Mouse (Mus musculus): ENCODE measurements around the gene Tecpr2. TPM values are rescaled to one million over a fixed set of nuclear protein-coding genes. Genes with fewer than 3 reads are reported as not detected.

Gene Tecpr2
- total RNA-seq, 4 experiments from 2014 or later, result 40.1 to 46.1 (median 44.4) TPM

- no peak for DNase-seq (ENCODE audit: low spot score in 2 of 2)
Observed at GRCm38 (mm10) chr12:110977896-110978606, 89.0 kb downstream of the Tecpr2 start.

GRCm38 (mm10) chr12:110978607-110979406 is 89.7 kb downstream of the Tecpr2 start, which contains the start of gene Ankrd9:
Ankrd9 (minus strand) TSS chr12:110979040.
- peak; percentile 89 to 90 for DNase-seq (ENCODE audit: low spot score in 2 of 2)

GRCm38 (mm10) chr12:110979808-110980207 is 90.7 kb downstream of the Tecpr2 start:
- DNase-seq (ENCODE audit: low spot score in 2 of 2), result no peak

- DNase-seq (ENCODE audit: low spot score in 2 of 2), result no peak
Observed at GRCm38 (mm10) chr12:110981736-110982135, 92.7 kb downstream of the Tecpr2 start.

- DNase-seq (ENCODE audit: low spot score in 2 of 2), result no peak
Observed at GRCm38 (mm10) chr12:110983083-110983482, 94.0 kb downstream of the Tecpr2 start.

- no peak for DNase-seq (ENCODE audit: low spot score in 2 of 2)
Observed at GRCm38 (mm10) chr12:110983714-110984113, 94.7 kb downstream of the Tecpr2 start.

- DNase-seq (ENCODE audit: low spot score in 2 of 2), result no peak
Observed at GRCm38 (mm10) chr12:110984598-110984997, 95.5 kb downstream of the Tecpr2 start.

- no peak for DNase-seq (ENCODE audit: low spot score in 2 of 2)
Observed at GRCm38 (mm10) chr12:110985141-110985540, 96.1 kb downstream of the Tecpr2 start.

GRCm38 (mm10) chr12:110986536-110987425 is 97.7 kb downstream of the Tecpr2 start:
- no peak for DNase-seq (ENCODE audit: low spot score in 2 of 2)

- DNase-seq (ENCODE audit: low spot score in 2 of 2), result no peak
Observed at GRCm38 (mm10) chr12:110989409-110989808, 100.3 kb downstream of the Tecpr2 start.

GRCm38 (mm10) chr12:110990500-110990899 is 101.4 kb downstream of the Tecpr2 start:
- DNase-seq (ENCODE audit: low spot score in 2 of 2), result no peak

- DNase-seq (ENCODE audit: low spot score in 2 of 2), result peak in 1 of 2 experiments; percentile 42
Observed at GRCm38 (mm10) chr12:110991361-110992127, 102.5 kb downstream of the Tecpr2 start.

GRCm38 (mm10) chr12:110992128-110992553 is 103.1 kb downstream of the Tecpr2 start:
- peak; percentile 74 to 91 for DNase-seq (ENCODE audit: low spot score in 2 of 2)

GRCm38 (mm10) chr12:110992771-110993170 is 103.7 kb downstream of the Tecpr2 start:
- DNase-seq (ENCODE audit: low spot score in 2 of 2), result no peak

GRCm38 (mm10) chr12:110993226-110993625 is 104.2 kb downstream of the Tecpr2 start:
- DNase-seq (ENCODE audit: low spot score in 2 of 2), result no peak

- DNase-seq (ENCODE audit: low spot score in 2 of 2), result no peak
Observed at GRCm38 (mm10) chr12:110994666-110995065, 105.6 kb downstream of the Tecpr2 start.

GRCm38 (mm10) chr12:110998092-110998491 is 109.0 kb downstream of the Tecpr2 start:
- no peak for DNase-seq (ENCODE audit: low spot score in 2 of 2)

GRCm38 (mm10) chr12:110999820-111000219 is 110.8 kb downstream of the Tecpr2 start:
- DNase-seq (ENCODE audit: low spot score in 2 of 2), result no peak

GRCm38 (mm10) chr12:111000956-111001355 is 111.9 kb downstream of the Tecpr2 start:
- no peak for DNase-seq (ENCODE audit: low spot score in 2 of 2)

- no peak for DNase-seq (ENCODE audit: low spot score in 2 of 2)
Observed at GRCm38 (mm10) chr12:111004142-111004541, 115.1 kb downstream of the Tecpr2 start.

- no peak for DNase-seq (ENCODE audit: low spot score in 2 of 2)
Observed at GRCm38 (mm10) chr12:111005803-111006202, 116.7 kb downstream of the Tecpr2 start.

All from layer of hippocampus, adult 8-10 months (tissue).